Mouse (Mus musculus): ENCODE measurements around the gene Ccdc61. TPM values are rescaled to one million over a fixed set of nuclear protein-coding genes. Genes with fewer than 3 reads are reported as not detected.
A peak's percentile ranks its signal among the peaks of the same experiment; 100 is the strongest.

The Ccdc61 gene
- total RNA-seq (2021), result 12.2 and 12.9 TPM in 2 replicates
- long read RNA-seq, experiment 1, transcript Ccdc61-201 (14 exons, 2,022 nt), result major isoform, 12 of 35 reads
- long read RNA-seq, experiment 1, partial matches to known transcripts, result 1 of 35 reads
- long read RNA-seq, experiment 1, other reads (novel, unspliced or antisense), result 21 of 35 reads
- long read RNA-seq, experiment 2, transcript Ccdc61-201 (14 exons, 2,022 nt), result major isoform, 17 of 26 reads
- long read RNA-seq, experiment 2, partial matches to known transcripts, result 1 of 26 reads
- long read RNA-seq, experiment 2, other reads (novel, unspliced or antisense), result 7 of 26 reads

- peak; percentile 97 for DNase-seq
Measured at GRCm38 (mm10) chr7:18910241-18910831, at the start of gene Ccdc61. Ccdc61 (minus strand) TSS chr7:18910415.

DNA sequence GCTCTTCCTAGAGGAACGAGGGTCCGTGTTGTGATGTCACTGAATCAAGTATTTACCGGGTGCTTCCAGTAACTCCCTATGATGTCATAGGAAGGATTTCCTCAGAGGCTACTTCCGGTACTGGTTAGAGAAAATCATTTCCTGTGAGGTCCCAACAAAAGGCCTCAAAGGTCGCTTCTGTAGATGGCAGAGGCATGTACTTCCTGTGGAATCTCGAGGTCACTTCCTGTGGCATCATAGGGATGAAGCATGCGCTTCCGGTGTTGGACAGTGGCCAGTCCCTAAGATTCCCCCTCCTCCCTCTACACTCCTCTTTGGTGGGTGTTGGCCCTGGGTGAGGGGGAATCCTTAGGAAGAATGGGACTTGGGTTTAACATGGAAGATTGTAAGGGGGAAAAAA is 49.2 kb upstream of the Ccdc61 start:
- DNase-seq, result peak; percentile 54

- DNase-seq, result no peak
Measured at GRCm38 (mm10) chr7:18958384-18958766, 48.2 kb upstream of the Ccdc61 start.

DNA sequence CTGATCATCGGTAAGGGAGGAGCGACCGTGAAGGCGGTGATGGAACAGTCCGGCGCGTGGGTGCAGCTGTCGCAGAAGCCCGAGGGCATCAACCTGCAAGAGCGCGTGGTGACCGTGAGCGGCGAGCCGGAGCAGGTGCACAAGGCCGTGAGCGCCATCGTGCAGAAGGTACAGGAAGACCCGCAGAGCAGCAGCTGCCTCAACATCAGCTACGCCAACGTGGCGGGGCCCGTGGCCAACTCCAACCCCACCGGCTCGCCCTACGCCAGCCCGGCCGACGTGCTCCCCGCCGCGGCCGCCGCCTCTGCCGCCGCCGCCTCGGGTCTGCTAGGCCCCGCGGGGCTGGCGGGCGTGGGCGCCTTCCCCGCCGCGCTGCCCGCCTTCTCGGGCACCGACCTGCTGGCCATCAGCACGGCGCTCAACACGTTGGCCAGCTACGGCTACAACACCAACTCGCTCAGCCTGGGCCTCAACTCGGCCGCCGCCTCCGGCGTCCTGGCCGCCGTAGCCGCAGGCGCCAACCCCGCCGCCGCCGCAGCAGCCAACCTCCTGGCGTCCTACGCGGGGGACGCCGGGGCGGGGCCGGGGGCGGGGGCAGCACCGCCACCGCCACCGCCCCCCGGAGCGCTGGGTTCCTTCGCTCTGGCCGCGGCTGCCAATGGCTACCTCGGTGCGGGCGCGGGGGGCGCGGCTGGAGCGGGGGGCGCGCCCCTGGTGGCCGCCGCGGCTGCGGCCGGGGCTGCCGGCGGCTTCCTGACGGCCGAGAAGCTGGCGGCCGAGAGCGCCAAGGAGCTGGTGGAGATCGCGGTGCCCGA is 47.6 kb upstream of the Ccdc61 start:
- DNase-seq, result peak; percentile 84

DNA sequence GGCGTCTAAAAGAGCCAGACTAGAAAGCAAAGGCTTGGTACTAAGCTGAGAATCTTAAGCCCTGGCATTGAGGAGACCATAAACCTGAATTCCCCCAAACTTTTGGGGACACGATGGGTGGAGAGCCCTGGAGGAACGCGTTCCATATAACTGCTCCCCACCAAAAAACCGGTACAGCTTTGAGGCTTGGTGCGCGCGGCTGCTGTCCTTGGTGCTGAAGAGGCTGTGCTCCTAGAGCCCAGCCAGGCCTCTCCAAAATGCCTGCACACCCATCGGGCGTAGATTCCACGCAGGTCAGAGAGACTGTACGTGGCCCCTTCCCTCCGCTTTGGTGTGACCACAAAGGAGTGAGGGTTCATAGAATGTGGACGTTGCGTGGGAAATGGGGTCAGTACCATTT is 41.2 kb upstream of the Ccdc61 start:
- DNase-seq, result peak; percentile 78

DNA sequence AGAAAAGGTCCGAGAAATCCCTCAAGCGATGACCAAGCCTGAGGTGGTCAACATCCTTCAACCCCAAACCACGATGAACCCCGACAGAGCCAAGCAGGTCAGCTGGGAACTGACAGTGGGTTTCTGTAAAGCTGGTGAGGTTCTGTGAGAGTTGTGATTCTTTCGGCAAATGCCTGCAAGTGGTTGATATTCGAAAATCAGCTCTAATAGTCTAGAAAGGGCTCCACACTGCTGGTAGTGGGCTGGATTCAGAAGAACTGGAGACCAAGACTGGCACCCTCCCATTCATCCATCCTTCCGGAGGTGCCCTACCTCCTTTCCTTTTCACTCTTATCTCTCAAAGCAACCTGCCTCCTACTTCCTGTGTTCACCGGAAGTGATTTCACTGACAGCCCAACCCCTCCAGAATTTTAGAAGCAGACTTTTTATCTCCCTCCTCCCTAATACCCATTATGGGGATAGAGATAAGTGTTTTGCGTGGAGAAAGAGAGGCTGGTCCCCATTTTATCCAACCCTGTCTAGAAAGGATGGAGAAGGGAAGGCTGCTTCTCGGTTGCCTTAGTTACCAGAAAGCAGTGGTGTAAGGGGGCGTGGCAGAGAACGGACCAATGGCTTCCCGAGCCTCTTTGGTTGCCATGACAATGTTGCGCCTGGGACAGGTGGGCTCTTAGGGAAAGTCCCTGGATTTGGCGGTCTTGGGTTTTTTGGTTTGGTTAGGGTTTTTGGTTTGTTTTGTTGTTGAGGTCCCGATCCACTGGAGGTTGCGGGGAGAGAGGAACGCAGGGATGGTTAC is 40.5 kb upstream of the Ccdc61 start:
- DNase-seq, result no peak

DNA sequence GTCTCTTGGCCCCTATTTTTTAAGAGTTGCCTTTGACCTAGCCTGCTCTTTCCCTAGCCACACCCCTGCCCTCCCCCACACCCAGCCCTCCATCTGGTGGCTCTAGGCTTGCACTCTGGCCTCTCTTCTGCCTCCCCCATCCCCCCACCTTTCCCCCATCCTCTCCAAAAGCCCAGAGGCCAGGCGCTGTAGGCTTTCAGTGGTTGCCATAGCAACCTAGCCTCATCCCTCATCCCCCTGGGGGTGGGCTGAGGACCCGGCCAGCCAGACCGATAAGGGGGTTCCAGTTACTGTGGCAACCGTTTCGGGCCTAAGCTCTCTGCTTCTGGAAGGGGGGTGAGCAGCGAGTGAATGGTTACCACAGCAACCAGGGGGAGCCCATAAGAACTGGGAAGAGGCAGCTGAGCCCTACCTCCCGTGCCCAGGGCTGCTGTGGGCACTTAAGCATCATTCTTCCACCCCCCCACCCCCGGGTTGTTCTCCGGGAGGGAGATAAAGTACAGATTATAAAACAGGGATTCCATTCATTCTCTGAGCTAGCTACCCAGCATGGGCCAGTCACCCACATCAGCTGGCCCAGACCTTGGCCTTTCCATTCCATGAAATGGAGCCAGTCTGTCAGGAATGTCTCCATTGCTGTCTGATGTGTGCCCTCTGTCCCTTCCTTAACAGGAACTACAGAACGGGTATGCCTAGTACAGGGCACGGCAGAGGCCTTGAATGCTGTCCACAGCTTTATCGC is 39.7 kb upstream of the Ccdc61 start:
- DNase-seq, result no peak

DNA sequence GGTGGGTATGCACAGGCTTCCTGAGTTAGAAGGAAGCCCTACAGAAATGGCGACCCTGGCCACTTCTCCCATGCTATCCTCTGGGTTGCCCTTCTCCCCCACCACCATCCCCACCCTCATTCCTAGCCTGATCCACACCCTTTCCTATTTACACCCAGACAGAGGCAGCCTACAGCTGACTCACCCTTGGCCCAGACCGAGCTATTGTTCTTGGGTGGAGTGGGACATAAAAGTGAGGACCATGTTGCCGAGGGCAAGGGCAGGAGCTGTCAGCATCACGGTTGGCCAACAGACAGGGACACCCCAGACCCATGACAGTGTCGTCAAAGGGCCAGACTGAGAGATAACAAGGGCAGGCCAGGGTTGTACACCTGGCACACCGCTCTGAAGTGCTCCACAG is 37.9 kb upstream of the Ccdc61 start:
- peak; percentile 43 for DNase-seq

DNA sequence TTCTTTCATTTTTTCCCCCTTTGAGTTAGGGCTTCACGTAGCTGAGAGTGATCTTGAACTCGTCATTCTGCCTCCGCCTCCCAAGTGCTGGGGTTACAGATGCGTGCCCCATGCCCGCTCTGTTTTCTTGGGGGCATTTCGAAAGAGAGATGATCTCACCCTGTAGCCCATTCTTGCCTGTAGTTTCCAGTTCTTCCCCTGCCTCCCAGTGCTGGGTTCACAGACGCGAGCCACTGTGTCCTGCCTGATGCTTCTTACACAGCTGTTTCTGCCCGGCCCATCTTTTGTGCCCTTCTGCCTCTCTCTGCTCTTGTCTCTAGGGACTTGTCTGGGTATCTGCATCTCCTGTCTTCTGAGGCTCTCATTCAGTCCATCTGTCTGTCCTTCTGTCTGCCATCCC is 32.6 kb upstream of the Ccdc61 start:
- no peak for DNase-seq

- no peak for DNase-seq
Measured at GRCm38 (mm10) chr7:18942376-18942775, 32.2 kb upstream of the Ccdc61 start.

DNA sequence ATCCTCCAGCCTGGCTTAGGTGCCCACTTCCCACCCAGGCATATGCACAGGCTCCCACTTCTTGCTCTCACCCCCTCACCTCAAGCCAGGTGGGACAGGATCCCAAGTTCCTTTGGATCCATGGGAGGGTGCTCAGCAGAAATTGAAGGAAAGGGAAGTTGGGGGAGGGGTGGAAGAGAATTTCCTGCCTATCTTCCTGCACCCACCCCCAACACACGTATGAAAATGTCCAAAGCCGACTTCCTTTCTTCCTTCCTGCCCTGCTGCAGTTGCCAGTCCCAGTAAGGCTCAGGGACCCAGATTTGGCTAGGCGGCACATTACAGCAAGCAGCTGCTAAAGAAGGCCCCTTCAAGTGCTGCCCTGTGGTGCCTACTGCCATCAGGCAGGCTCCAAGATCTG is 17.5 kb upstream of the Ccdc61 start:
- DNase-seq, result peak; percentile 55

DNA sequence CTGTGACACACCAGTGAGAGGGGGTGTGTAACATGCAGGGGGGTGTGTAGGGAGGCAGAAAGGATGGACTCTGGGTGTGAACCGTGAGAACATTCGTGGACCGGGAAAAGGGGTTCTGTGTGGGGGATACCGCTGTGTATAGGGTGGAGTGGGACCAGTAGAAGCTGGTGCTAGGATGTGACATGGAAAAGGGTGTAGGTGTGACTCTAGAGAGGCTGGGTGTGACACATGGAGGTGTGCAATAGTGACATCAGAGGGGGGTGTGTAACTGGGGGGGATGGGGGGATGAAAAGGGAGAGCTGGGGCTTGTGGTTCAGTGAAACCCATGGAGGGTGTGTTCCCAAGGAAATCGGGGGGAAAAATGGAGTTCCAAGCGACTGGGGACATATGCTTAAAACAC is 16.7 kb upstream of the Ccdc61 start:
- no peak for DNase-seq

DNA sequence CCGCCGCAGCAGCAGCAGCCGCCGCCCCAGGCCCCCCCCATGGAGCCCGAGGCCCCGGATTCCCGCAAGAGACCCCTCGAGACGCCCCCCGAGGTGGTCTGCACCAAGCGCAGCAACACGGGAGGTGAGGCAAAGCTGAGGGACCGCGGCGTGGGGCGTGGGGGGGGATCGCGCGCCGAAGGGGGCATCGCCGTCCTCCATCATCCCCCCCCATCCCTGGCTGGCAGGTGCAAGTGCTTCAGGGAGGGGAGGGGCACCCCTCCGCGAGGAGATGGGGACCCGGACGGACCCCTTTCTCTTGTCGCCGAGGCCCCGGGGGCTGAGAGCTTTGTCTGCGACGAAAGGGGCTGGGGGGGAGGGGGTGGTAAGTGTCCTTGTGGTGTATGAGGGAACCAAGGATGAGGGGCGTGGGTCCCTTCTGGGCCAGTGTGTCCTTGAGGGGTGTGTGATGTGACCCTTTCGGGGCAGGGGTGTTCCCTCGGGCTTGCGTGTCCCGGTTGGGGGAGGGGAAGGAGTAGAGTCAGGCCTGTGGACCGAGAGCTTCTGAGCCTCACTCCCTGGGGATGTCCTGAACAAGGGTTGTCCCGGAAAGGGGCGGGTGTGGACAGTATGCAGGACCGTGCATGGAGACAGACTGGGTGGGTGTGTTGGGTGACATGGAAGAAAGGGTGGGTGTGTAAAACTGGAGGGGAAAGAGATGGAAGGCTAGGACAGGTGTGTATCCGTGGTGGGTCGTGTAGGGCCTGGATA is 16.0 kb upstream of the Ccdc61 start:
- DNase-seq, result peak; percentile 57

DNA sequence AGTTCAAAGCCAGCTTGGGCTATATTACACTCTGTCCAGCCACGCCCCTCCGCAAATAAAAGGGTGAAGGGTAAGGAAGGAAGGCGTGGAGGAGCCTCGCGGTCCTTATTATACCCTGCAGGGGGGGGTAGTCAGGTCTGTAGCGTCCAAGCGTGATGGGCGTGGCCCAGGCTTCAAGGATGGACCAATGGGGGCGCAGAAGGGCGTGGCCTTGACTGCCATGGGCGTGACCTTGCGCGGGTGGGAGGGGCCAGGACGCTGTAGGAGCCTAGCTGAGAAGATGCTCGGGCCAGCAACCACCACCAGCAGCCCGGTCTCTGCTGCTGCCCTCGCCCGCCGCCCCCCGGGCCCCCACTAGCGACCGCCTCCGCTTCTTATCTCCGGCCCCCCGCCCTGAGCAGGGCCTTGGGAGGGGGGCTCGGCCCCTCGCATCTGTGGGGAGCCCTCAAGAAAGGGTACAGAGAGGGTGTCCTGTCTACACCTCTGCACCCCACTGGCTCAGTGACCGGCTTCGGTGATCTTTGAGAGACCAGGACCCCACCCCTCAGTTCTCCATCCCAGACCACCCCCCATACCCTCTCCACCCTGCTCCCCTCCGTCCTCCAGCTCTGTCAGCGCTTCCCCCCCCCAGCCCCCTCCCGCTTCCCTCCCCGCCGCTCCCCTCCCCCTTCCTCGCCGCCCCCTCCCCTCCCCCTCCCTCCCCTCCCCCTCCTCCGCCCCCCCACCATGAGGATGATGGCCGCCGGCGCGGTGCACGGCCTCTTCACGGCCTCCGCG is 15.1 kb upstream of the Ccdc61 start, which contains the start of gene Nova2:
Gene Nova2 (plus strand): TSS at position 727 of the 777 bp plus-strand sequence.
- DNase-seq, result peak; percentile 93

- no peak for DNase-seq
Measured at GRCm38 (mm10) chr7:18924321-18924720, 14.1 kb upstream of the Ccdc61 start.

GRCm38 (mm10) chr7:18923711-18924191 is 13.5 kb upstream of the Ccdc61 start:
- no peak for DNase-seq

- no peak for DNase-seq
Measured at GRCm38 (mm10) chr7:18923267-18923666, 13.1 kb upstream of the Ccdc61 start.

DNA sequence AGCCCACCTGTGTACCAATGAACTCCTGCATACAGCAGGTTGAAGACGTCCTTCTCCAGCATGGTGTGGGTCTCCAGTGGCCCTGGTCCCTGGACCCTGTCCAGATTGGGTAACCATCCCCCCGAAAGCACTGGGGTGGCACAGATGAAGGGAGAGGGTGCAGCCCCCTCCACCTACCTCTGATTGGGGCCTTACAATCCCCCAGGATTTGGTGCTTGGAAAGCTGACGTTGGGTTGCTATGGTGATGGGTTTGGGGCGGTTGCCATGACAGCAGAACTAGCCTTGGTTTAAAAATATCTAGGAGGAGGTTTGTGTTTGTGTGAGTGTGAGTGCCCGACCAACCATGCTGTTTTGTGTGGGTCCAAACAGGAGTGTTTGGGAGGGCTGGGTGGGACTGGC is 12.6 kb upstream of the Ccdc61 start:
- DNase-seq, result peak; percentile 18

DNA sequence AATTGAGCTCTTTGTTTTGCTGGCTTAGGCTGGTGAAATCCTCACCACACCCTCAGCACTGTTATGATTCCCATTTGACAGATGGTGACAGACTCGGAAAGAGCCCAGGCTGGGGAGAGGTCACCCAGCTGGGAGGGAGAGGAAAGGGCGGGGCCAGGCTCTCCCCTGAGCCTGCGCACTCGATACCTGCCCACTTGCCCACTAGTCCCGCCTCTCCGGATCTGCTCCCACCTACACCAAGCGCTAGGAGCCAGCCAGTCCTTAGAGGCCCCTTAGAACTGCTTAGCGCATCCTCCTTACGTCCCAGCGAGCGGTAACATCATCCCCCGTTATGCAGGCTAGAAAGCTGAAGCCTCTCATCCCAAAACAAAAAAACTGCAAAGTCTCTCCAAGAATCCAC is 10.9 kb upstream of the Ccdc61 start:
- peak; percentile 58 for DNase-seq

DNA sequence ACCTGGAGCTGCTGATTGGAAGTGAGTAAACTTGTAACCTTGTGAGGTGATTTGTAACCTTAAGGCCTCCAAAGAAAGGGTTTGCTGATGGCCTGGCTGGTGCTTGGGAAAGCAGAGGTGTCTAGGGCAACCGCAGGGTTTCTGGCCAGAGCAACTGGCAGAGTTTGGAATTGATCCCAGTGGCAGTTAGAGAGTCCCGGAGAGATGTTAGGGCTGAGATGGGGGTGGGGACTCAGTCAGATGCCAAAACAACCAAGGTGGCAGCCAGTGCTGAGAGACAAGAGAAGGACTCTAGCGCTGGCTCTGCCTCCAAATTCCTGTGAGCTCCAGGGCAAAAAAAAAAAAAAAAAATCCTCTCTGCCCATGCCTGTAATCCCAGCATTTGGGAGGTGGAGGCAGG is 7.7 kb upstream of the Ccdc61 start:
- DNase-seq, result peak; percentile 44

Measured in adrenal gland, postnatal 14 days (tissue).